Mouse (Mus musculus) kidney, adult 11 months (tissue): ENCODE data around the gene Baiap2.

Experiments
- DNase-seq: peaks from one replicate; pipeline ENCODE4 v3.0.0; 2022

Gene Baiap2

DNA sequence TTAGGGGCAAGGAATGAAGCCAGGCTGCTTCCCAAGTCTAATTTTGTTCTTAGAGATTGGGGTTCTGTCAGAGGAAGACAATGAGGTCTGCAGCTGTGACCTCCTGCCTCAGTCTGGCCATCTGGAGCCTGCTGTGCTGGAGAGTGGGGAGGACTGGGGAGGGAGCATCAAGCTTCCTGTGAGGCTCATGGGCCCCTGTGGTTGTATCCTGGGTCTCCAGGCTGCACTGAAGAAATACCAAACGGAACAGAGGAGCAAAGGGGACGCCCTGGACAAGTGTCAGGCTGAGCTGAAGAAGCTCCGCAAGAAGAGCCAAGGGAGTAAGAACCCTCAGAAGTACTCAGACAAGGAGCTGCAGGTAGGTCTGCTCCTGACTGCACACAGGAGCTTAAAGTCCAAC lies 39.2 kb downstream of the Baiap2 start:
- no peak for DNase-seq

DNA sequence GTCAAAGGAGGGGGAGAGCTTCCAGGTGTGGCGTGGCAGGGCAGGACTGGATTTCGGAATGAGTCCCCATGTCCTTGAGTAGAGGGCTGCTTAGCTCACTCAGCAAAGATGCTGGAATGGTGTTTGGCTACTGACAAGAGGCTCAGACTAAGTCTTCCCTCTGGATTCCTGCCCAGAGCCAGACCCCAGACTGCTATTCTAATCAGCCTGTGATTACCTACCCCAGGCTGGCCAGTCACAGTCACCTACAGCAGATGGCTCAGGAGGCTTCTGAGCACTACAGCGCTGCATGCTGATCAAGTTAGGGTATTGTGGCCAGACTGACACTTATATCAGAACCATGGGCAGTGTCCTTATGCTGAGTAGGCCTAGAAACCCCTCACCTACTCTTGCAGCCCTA lies 39.7 kb downstream of the Baiap2 start:
- no peak for DNase-seq

DNA sequence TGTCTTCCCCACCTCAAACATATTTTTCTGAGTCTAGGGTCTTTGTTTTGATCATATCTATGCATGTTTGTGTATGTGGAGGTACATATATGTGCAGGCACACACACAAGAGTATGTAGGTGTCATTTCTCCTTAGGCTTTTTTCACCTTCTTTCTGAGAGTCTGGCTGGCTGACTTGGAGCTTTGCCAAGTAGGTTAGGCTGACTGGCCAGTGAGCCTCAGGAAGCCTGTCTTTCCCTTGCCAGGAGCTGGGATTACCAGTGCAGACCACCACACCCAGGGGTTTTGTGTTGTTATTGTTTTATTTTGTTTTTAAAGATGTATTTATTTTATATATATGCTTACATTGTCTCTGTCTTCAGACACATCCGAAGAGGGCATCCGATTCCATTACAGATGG lies 40.6 kb downstream of the Baiap2 start:
- DNase-seq = no peak

DNA sequence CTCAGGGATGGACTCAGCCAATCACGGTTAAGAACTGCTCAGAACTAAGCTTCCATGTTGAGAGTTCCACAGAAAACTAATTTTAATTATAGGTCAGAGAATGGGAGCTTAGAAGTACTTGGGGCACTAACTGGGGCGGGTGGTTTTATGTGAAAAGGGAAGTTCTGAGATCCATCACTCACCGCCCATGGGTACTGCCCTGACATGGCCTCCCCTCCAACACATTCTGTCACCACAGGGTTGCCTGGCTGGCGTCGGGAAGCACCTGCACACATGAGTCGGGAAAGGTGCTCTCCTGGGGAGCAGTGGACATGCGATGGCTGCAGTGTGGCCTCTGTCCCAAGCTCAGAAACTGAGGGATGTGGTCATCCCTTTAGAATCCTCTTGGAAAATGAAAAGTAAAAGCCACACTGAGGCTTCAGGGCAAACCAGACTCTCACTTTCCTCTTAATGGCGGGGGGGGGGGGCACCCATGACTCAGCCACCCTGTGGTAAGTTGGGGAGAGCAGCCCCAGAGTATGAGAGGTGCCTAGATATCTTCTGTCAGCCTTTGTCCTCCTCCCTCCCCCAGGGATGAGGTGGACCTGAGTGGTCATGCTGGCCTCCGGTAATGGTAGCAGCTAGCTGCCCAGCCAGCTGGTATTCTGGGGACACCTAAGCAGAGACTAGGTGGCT lies 44.3 kb downstream of the Baiap2 start:
- no peak for DNase-seq

- no peak for DNase-seq
Measured at GRCm38 (mm10) chr11:119987876-119988275, 45.3 kb downstream of the Baiap2 start.

DNA sequence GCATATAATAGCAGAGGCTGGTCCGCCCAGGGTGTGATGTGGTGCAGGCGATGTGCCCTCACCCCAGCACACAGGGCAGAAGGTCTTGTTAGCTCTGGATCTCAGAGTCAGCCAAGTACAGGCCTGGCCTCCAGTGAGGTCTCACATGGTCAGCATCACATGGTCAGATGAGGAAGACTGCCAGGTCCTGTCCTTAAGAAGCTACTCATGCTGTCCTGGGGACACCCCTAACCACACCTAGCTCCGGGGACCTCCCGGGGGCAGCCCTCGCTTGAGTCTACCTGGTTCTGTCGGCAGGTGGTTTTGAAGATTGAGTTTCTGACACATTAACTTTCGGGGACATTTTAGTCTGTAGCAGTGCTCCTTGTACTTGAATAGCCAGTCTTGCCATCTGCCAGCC lies 45.8 kb downstream of the Baiap2 start:
- peak; percentile 89 for DNase-seq

- DNase-seq = no peak
Measured at GRCm38 (mm10) chr11:119989115-119989564, 46.6 kb downstream of the Baiap2 start.

- no peak for DNase-seq
Measured at GRCm38 (mm10) chr11:119990658-119991337, 48.2 kb downstream of the Baiap2 start.

DNA sequence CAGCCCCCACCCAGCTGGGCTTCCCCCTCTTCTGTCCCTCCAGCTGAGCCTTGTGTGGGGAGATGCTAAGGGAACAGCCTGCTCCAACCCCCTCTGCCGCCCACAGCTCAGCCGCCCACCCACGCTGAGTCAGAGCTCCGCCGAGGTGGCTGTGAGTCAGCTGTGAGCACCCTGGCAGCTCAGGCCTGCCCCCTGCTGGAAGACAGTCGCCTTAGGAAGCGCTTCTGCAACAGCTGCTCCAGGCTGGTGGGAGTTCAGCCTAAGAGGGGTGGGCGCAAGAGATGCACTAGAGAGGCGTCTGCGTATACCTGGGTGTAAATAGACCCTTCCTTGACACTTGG lies 48.7 kb downstream of the Baiap2 start:
- peak; percentile 69 for DNase-seq

DNA sequence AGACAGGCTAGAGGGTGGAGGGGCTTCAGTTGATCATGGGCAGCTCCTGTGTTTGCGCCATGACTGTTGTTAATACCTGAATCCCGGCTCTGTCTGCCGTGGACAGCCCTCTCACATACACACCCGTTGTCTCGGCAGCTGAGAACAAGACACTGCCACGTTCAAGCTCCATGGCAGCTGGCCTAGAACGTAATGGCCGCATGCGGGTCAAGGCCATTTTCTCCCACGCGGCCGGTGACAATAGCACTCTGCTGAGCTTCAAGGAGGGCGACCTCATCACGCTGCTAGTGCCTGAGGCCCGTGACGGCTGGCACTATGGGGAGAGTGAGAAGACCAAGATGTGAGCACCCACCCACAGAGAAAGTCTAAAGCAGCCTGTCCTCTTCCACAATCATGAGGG lies 54.8 kb downstream of the Baiap2 start:
- no peak for DNase-seq

GRCm38 (mm10) chr11:120002041-120002440 lies 59.5 kb downstream of the Baiap2 start:
- DNase-seq = no peak

DNA sequence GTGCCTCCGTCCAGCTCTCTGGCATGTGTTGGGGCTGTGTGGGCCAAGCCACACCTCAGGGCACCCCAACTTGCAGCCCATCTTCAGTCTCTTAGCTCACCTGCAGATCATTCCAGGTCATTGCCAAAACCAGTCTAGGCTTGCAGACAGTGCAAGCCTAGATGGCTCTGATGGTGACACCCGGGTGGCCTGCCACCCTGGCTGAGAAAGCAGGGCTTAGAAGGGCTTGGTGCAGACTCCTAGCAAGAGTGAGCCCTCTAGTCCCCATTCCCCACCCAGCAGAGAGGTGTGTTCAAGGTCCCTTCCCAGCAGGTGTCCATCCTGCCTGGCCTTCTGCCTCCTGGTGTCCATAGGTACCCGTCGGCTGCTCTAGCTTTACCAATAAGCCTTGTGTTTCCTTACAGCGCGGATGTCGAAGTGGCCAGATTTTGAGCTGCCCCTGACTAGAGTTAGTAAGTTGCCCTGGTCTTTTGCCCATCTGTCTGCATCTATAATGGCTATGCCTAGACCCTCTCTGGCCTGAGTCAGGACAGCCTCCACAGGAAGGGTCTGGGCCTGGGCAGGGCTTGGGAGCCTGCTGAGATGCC lies 60.2 kb downstream of the Baiap2 start:
- DNase-seq = no peak

GRCm38 (mm10) chr11:120005434-120006317 lies 63.1 kb downstream of the Baiap2 start:
- DNase-seq = no peak

GRCm38 (mm10) chr11:120007496-120008080 lies 65.0 kb downstream of the Baiap2 start:
- peak; percentile 80 for DNase-seq

GRCm38 (mm10) chr11:120008501-120008900 lies 65.9 kb downstream of the Baiap2 start:
- no peak for DNase-seq

- DNase-seq = no peak
Measured at GRCm38 (mm10) chr11:120008956-120009355, 66.4 kb downstream of the Baiap2 start.

DNA sequence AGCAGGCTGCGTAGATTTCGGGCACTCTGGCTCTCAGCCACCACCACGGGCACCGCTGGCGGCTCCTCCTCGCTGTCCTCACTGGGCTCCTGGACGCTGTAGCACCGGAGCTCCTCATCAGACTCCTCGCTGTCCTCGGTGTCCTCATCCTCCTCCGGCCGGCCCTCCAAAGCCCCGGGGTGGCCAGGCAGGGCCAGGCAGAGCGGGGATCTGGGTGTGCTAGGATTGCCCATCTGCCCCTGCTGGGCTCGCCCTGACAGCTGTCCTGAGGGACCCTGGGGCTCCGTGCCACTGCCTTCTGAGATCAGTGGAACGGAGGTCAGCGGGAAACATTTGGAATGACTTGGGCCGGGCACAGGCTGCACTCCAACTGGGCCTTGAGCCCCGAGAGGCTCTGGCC lies 67.4 kb downstream of the Baiap2 start:
- DNase-seq = no peak

- DNase-seq = no peak
Measured at GRCm38 (mm10) chr11:120011114-120011760, 68.7 kb downstream of the Baiap2 start.

DNA sequence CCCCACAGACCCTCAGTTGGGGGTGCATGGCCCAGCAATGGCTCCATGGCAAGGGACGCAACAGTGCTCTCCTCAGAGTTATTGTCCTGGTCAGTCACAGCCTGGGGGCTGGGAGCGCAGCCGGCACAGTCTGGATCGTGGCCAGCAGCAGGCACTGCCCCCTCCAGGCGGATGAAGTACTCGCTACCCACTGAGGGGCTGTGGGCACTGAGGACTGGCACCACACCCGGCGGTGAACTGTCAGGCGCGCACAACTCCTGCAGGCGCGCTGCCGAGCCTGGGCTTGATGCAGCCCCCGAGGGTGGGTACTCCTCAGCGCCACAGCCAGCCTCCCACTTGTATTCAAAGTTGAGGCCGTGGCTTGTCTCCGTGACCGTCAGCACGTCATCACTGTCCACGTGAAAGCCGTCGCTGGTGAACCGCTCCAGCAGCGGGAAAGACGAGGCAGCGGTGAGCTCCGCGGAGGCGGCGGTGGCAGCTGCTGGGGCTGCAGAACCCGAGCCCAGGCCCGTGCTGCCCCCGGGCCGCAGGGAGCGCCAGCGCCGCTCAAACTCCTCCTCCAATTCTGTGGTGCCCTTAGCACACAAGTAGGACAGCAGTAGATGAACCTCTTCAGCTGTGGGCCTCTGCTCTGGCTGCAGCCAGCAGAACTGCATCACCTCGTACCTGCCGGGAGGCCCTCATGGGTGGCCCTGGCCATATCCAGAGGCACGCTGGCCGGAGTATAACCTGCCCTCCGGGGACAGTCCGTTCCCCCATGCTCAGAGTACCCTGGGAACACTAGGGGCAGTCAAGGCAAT lies 69.4 kb downstream of the Baiap2 start:
- DNase-seq = no peak

DNA sequence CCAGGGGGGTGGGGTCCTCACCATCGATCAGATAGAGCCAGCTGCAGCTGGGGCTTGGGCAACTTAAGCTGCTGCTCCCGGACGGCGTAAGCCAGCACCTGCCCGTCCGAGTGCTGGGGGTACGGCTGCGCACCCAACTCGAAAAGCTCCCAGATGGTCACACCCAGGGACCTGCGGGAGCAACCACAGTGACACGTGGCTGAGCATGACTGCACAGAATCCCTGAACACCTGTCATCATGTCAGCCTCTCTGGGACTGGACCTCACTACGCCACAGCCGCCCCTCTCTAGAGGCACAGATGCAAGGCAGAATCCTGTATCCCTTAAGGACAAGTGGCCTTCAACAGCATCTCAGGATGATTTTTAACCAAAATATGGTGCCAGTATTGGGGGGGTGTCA lies 70.1 kb downstream of the Baiap2 start:
- DNase-seq = no peak

- peak; percentile 73 for DNase-seq
Measured at GRCm38 (mm10) chr11:120013174-120013711, 70.7 kb downstream of the Baiap2 start.
